9 mouse cellular contexts compared by ENCODE assay signal in genomic region chr11:119238305-119238721, GRCm38 (mm10). TPM values are rescaled to one million over a fixed set of nuclear protein-coding genes. Genes with fewer than 3 reads are reported as not detected.
DNase-seq lines count a peak whose midpoint lies in the region; ATAC-seq lines count a peak whose summit lies in the region.
"Had no signal": no experiment of that assay in that cellular context is flagged by ENCODE, and none has a peak within 500 bp of the region (broad histone marks: within the 10 kb centered on the region; RNA-seq: fewer than 3 reads in every experiment).

No protein-coding gene starts in this region.

- 12% methylated on average over 11 of the region's 11 CpGs for WGBS in heart, embryonic 16.5 days
- 12% methylated on average over 11 of the region's 11 CpGs for WGBS in macrophage (ENCODE audit: missing documents)

- H3K9ac ChIP-seq in heart, embryonic 16.5 days (ENCODE audit: low read length) = peak overlapping the region; percentile 60

- peak overlapping the region; percentile 73 for H3K4me2 ChIP-seq in heart, embryonic 16.5 days (ENCODE audit: low read depth, low read length)

- H3K4me3 ChIP-seq in heart, embryonic 16.5 days (ENCODE audit: low read length) = peak overlapping the region; percentile 47
- H3K4me3 ChIP-seq in macrophage (ENCODE audit: inconsistent target) = peak overlapping the region; percentile 44

- DNase-seq in gastrocnemius, adult 18-20 months (ENCODE audit: low spot score) = peak; percentile 33
- DNase-seq in gastrocnemius, postnatal 25 days = no peak
- DNase-seq in embryo, embryonic 10.5 days (ENCODE audit: low spot score) = peak; percentile 80
- peak; percentile 79 for DNase-seq in kidney, postnatal 10 days
- peak; percentile 35 to 84 for DNase-seq in spleen, postnatal 10 days (ENCODE audit: low spot score in 2 of 2)
- DNase-seq in layer of hippocampus, adult 8-10 months (ENCODE audit: low spot score in 2 of 2) = no peak

- H3K36me3 ChIP-seq in heart, embryonic 16.5 days (ENCODE audit: control insufficient read depth, insufficient read depth) = no peaks in the 10 kb centered on the region
- no peaks in the 10 kb centered on the region for H3K36me3 ChIP-seq in macrophage (ENCODE audit: inconsistent target)
- H3K36me3 ChIP-seq: G1E had no signal

- no peaks in the 10 kb centered on the region for H3K27me3 ChIP-seq in heart, embryonic 16.5 days (ENCODE audit: control insufficient read depth, insufficient read depth, low read length)

- ATAC-seq in heart, embryonic 16.5 days (replicated peaks; ENCODE audit: extremely low read depth, insufficient read depth, low FRiP score) = peak; percentile 76

- H3K9me3 ChIP-seq in heart, embryonic 16.5 days (replicated peaks; ENCODE audit: control insufficient read depth, low read length) = 0 out of 2 replicates have a peak, but pooled peaks cover 3% of the 10 kb centered on the region

- no peak overlapping the region for H3K27ac ChIP-seq in heart, embryonic 16.5 days (ENCODE audit: low read length)
- H3K27ac ChIP-seq in macrophage = peak overlapping the region; percentile 52

- peaks cover 5% of the 10 kb centered on the region; the same call in 1 of the 2 replicates for H3K4me1 ChIP-seq in heart, embryonic 16.5 days (ENCODE audit: control insufficient read depth, insufficient read depth, low read length)

- no peaks in the 10 kb centered on the region for H3K79me2 ChIP-seq in macrophage (ENCODE audit: inconsistent target)

RNA-seq across cellular contexts. Expression of gene Ccdc40, which starts 9.9 kb away (rescaled TPM):
- total RNA-seq in gastrocnemius, adult 18-20 months (2021) = under 1 TPM in 1 of 2 experiments, not detected in 1; 0.26 TPM
- under 1 TPM in 1 of 2 experiments, not detected in 1; 0.41 TPM for total RNA-seq in gastrocnemius, postnatal 25 days (2021)
- 2.9 and 3.1 TPM in 2 replicates for polyA plus RNA-seq in heart, embryonic 16.5 days (2015; fragmentation: Nextera tagmentation; extraction: Ambion mirVana)
- 1 to 10 TPM in 20 of 26 experiments, under 1 TPM in 5, not detected in 1; 0.25 to 8.4 (median 2.0) TPM for total RNA-seq in macrophage (2018; cell fraction: chromatin; rRNA removed)
- total RNA-seq in macrophage (2018; cell fraction: cytosol; rRNA removed) = 1 to 10 TPM in 3 of 26 experiments, under 1 TPM in 23; 0.33 to 1.3 (median 0.78) TPM
- total RNA-seq in macrophage (2018; cell fraction: nucleus; rRNA removed) = 1 to 10 TPM in 13 of 26 experiments, under 1 TPM in 10, not detected in 3; 0.30 to 2.8 (median 1.2) TPM
- 0.67 to 1.2 TPM (median 0.70 TPM) in 3 replicates for polyA plus RNA-seq in macrophage (2018)
- total RNA-seq in layer of hippocampus, adult 8-10 months (2022) = 1 to 10 TPM; 1.6 to 3.1 (median 2.4) TPM
- polyA plus RNA-seq: G1E had no signal

RNA-seq across cellular contexts. Expression of gene Tbc1d16, which starts 10.0 kb away (rescaled TPM):
- total RNA-seq in gastrocnemius, adult 18-20 months (2021) = 10 to 100 TPM; 29.7 to 29.9 TPM
- 10 to 100 TPM; 16.1 to 20.9 TPM for total RNA-seq in gastrocnemius, postnatal 25 days (2021)
- polyA plus RNA-seq in heart, embryonic 16.5 days (2015; fragmentation: Nextera tagmentation; extraction: Ambion mirVana) = 15.6 and 19.1 TPM in 2 replicates
- 10 to 100 TPM in 8 of 26 experiments, 1 to 10 TPM in 18; 1.0 to 19.4 (median 8.6) TPM for total RNA-seq in macrophage (2018; cell fraction: chromatin; rRNA removed)
- 10 to 100 TPM in 1 of 26 experiments, 1 to 10 TPM in 25; 1.7 to 10.2 (median 3.2) TPM for total RNA-seq in macrophage (2018; cell fraction: cytosol; rRNA removed)
- total RNA-seq in macrophage (2018; cell fraction: nucleus; rRNA removed) = 10 to 100 TPM in 9 of 26 experiments, 1 to 10 TPM in 17; 1.7 to 16.9 (median 5.6) TPM
- 3.2 to 6.5 TPM (median 4.1 TPM) in 3 replicates for polyA plus RNA-seq in macrophage (2018)
- 10 to 100 TPM; 35.4 to 39.4 (median 36.7) TPM for total RNA-seq in layer of hippocampus, adult 8-10 months (2022)
- polyA plus RNA-seq: G1E had no signal

RNA-seq across cellular contexts. Expression of gene Gaa, which starts 29.4 kb away (rescaled TPM):
- total RNA-seq in gastrocnemius, adult 18-20 months (2021) = 100 to 1,000 TPM; 174 to 191 TPM
- 100 to 1,000 TPM; 110 to 138 TPM for total RNA-seq in gastrocnemius, postnatal 25 days (2021)
- polyA plus RNA-seq in heart, embryonic 16.5 days (2015; fragmentation: Nextera tagmentation; extraction: Ambion mirVana) = 92.3 and 95.9 TPM in 2 replicates
- 100 to 1,000 TPM in 2 of 26 experiments, 10 to 100 TPM in 24; 22.4 to 108 (median 52.3) TPM for total RNA-seq in macrophage (2018; cell fraction: chromatin; rRNA removed)
- 100 to 1,000 TPM in 12 of 26 experiments, 10 to 100 TPM in 14; 62.7 to 145 (median 98.3) TPM for total RNA-seq in macrophage (2018; cell fraction: cytosol; rRNA removed)
- 100 to 1,000 TPM in 23 of 26 experiments, 10 to 100 TPM in 3; 49.1 to 209 (median 135) TPM for total RNA-seq in macrophage (2018; cell fraction: nucleus; rRNA removed)
- polyA plus RNA-seq in macrophage (2018) = 61.8 to 138 TPM (median 92.6 TPM) in 3 replicates
- total RNA-seq in layer of hippocampus, adult 8-10 months (2022) = 100 to 1,000 TPM; 336 to 359 (median 339) TPM

Comparison
In these comparisons a context has a peak if more than half of its experiments do, and no peak if none do; other contexts are left out.
1. DNase-seq: peak in gastrocnemius, adult 18-20 months (single experiment), embryo, embryonic 10.5 days (single experiment), kidney, postnatal 10 days (single experiment) and spleen, postnatal 10 days (2 of 2); none in gastrocnemius, postnatal 25 days (single experiment) and layer of hippocampus, adult 8-10 months (0 of 2).